Mouse (Mus musculus): ENCODE results near the gene Dis3l2. TPM values are rescaled to one million over a fixed set of nuclear protein-coding genes. Genes with fewer than 3 reads are reported as not detected.

Dis3l2 gene
- polyA plus RNA-seq (2015; fragmentation: Nextera tagmentation; extraction: Ambion mirVana): 42.7 and 45.8 TPM in 2 replicates

DNA sequence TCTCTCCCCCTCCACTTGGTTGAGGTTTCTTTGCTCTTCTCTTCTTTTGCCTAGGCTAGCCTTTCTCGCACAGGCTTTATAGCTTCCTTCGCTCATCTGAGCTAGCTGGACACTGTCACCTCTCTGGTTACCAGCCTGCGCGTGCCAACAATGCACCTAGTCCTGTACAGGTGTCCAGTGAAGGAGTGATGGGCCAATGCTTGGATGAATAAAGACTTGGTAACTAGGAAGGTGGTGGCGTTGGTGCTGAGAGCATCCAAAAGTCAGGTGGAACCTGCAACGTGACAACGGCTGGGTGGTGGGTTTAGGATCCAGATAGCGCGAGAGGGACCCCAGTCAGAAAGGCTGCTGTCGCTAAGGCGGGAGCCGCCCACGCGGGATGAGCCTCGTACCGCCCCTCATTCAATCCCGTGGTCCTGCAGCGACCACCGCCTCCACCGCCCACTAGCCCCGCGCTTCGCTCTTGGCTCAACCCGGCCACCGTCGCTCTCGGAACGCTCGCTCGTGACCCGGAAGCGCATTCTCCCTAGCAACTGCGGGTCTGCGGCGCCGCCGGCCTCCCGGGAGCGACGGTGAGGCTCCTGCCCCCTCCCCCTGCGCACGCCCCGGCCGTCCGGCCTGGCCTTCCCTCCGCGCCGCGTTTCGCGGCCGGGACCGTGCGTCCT lies at the start of gene Dis3l2:
Gene Dis3l2, plus strand, starts transcription at position 509 of the 665 bp plus-strand sequence.
- peak within 1 kb of the TSS; percentile 81 for H3K4me2 ChIP-seq (ENCODE audit: low read length)
- H3K4me1 ChIP-seq (ENCODE audit: control insufficient read depth, insufficient read depth, low read length): peaks cover 19% of the 10 kb centered on the region
- peak within 1 kb of the TSS; percentile 92 for H3K4me3 ChIP-seq (ENCODE audit: low read depth, low read length)
- H3K36me3 ChIP-seq (ENCODE audit: control insufficient read depth, insufficient read depth, low read length): no peaks in the 10 kb centered on the region
- ATAC-seq: peak; percentile 98
- peak within 1 kb of the TSS; percentile 89 for H3K27ac ChIP-seq (ENCODE audit: low read length)
- no peaks in the 10 kb centered on the region for H3K9me3 ChIP-seq (replicated peaks; ENCODE audit: control insufficient read depth, low read length, poor library complexity, severe bottlenecking)
- H3K27me3 ChIP-seq (ENCODE audit: control insufficient read depth, insufficient read depth, low read depth, low read length): no peaks in the 10 kb centered on the region
- WGBS: 3% methylated on average over 54 of the region's 54 CpGs
- peak within 1 kb of the TSS; percentile 92 for H3K9ac ChIP-seq (ENCODE audit: low read depth, low read length)

DNA sequence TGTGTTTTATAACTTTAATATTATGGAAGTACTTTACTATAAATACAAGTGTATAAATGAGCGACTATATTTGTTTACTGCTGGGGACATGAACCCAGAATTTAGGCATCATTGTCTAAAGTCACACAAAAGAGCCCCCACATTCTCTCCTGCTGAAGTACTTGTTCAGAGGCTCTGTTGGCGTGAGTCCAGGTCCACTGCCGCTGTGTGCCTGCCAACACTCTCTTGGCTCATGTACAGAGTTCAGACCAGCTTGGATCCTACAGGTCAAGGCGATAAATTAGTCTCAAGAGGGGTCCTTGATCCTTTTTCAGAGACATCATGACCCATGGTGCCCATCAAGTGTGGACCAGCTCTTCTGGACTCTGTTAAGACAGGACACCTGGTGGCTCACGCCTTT lies 46.5 kb upstream of the Dis3l2 start:
- H3K4me1 ChIP-seq (ENCODE audit: control insufficient read depth, insufficient read depth, low read length): no peaks in the 10 kb centered on the region
- no peak overlapping the region for H3K27ac ChIP-seq (ENCODE audit: low read length)
- no peak overlapping the region for H3K9ac ChIP-seq (ENCODE audit: low read depth, low read length)
- H3K9me3 ChIP-seq (replicated peaks; ENCODE audit: control insufficient read depth, low read length, poor library complexity, severe bottlenecking): no peaks in the 10 kb centered on the region
- ATAC-seq: no peak
- no peak overlapping the region for H3K4me3 ChIP-seq (ENCODE audit: low read depth, low read length)
- no peak overlapping the region for H3K4me2 ChIP-seq (ENCODE audit: low read length)
- H3K36me3 ChIP-seq (ENCODE audit: control insufficient read depth, insufficient read depth, low read length): no peaks in the 10 kb centered on the region
- WGBS: 80% methylated on average over 5 of the region's 5 CpGs
- H3K27me3 ChIP-seq (ENCODE audit: control insufficient read depth, insufficient read depth, low read depth, low read length): no peaks in the 10 kb centered on the region

GRCm38 (mm10) chr1:86665091-86665490 lies 38.5 kb upstream of the Dis3l2 start:
- 87% methylated on average over 2 of the region's 2 CpGs for WGBS

DNA sequence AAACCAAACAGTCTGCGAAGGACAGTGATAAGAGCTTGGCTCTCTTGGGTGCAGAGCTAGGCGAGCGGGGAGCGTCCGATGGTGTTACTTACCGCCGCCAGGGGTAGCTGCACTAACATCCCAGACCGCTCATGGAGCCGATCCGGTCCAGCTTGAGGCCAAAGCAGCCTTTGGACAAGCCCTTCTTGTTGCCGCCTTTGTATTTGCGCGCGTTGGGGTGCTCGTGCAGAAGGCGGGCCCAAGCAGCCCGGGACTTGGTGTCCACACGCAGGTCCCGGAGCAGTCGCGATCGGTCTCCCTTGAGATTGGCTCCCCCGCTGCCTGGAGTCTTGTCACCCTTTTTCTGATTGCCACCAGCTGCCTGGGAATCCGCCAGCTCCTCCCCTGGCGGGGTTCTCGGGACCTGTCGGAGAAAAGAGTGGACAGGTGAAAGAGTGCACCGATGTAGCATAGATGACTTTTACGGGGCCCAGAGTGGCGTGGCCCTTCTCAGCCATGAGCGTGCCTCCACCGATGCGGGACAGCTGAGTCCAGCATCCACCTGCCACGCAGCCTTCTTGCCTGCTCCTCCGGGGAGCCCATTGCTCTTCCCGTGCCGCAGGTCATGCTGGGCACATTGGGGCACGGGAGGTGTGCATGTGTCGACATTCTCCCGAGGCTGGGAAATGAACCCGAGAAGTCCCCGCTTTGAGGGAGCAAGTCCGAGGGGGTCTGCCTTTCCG lies 33.9 kb upstream of the Dis3l2 start:
- Histone ChIP-seq H3K9ac (ENCODE audit: low read depth, low read length) (peak overlapping the region; percentile 71), H3K27me3 (ENCODE audit: control insufficient read depth, insufficient read depth, low read depth, low read length) (peaks cover 13% of the 10 kb centered on the region), H3K9me3 (replicated peaks; ENCODE audit: control insufficient read depth, low read length, poor library complexity, severe bottlenecking) (no peaks in the 10 kb centered on the region), H3K4me2 (ENCODE audit: low read length) (peak overlapping the region; percentile 98), H3K4me1 (ENCODE audit: control insufficient read depth, insufficient read depth, low read length) (peaks cover 5% of the 10 kb centered on the region; the same call in 1 of the 2 replicates), H3K27ac (ENCODE audit: low read length) (peak overlapping the region; percentile 19; the same call in 1 of the 2 replicates), H3K4me3 (ENCODE audit: low read depth, low read length) (peak overlapping the region; percentile 65), H3K36me3 (ENCODE audit: control insufficient read depth, insufficient read depth, low read length) (no peaks in the 10 kb centered on the region)
- ATAC-seq: peak; percentile 75
- under 1% methylated on average over 44 of the region's 44 CpGs for WGBS

More at GRCm38 (mm10) chr1:86665091-86665490, 38.5 kb upstream of the Dis3l2 start:
- H3K27me3 ChIP-seq (ENCODE audit: control insufficient read depth, insufficient read depth, low read depth, low read length): peaks cover 8% of the 10 kb centered on the region
- no peak overlapping the region for H3K27ac ChIP-seq (ENCODE audit: low read length)
- no peak overlapping the region for H3K9ac ChIP-seq (ENCODE audit: low read depth, low read length)
- no peaks in the 10 kb centered on the region for H3K36me3 ChIP-seq (ENCODE audit: control insufficient read depth, insufficient read depth, low read length)
- ATAC-seq: no peak
- H3K4me3 ChIP-seq (ENCODE audit: low read depth, low read length): no peak overlapping the region
- no peak overlapping the region for H3K4me2 ChIP-seq (ENCODE audit: low read length)
- peaks cover 2% of the 10 kb centered on the region; the same call in 1 of the 2 replicates for H3K4me1 ChIP-seq (ENCODE audit: control insufficient read depth, insufficient read depth, low read length)
- H3K9me3 ChIP-seq (replicated peaks; ENCODE audit: control insufficient read depth, low read length, poor library complexity, severe bottlenecking): no peaks in the 10 kb centered on the region

GRCm38 (mm10) chr1:86670279-86671038 lies 33.1 kb upstream of the Dis3l2 start, which contains the start of gene Nppc:
Nppc (minus strand) TSS chr1:86670571.
- peak; percentile 96 for ATAC-seq
- H3K27ac ChIP-seq (ENCODE audit: low read length): peak within 1 kb of the TSS; percentile 19
- 4% methylated on average over 59 of the region's 59 CpGs for WGBS
- H3K4me2 ChIP-seq (ENCODE audit: low read length): peak within 1 kb of the TSS; percentile 98
- peak within 1 kb of the TSS; percentile 71 for H3K9ac ChIP-seq (ENCODE audit: low read depth, low read length)
- H3K36me3 ChIP-seq (ENCODE audit: control insufficient read depth, insufficient read depth, low read length): no peaks in the 10 kb centered on the region
- peak within 1 kb of the TSS; percentile 65 for H3K4me3 ChIP-seq (ENCODE audit: low read depth, low read length)
- no peaks in the 10 kb centered on the region for H3K9me3 ChIP-seq (replicated peaks; ENCODE audit: control insufficient read depth, low read length, poor library complexity, severe bottlenecking)
- peaks cover 13% of the 10 kb centered on the region for H3K27me3 ChIP-seq (ENCODE audit: control insufficient read depth, insufficient read depth, low read depth, low read length)
- H3K4me1 ChIP-seq (ENCODE audit: control insufficient read depth, insufficient read depth, low read length): peaks cover 5% of the 10 kb centered on the region; the same call in 1 of the 2 replicates

GRCm38 (mm10) chr1:86674385-86674784 lies 29.2 kb upstream of the Dis3l2 start:
- H3K4me2 ChIP-seq (ENCODE audit: low read length): no peak overlapping the region
- no peaks in the 10 kb centered on the region for H3K9me3 ChIP-seq (replicated peaks; ENCODE audit: control insufficient read depth, low read length, poor library complexity, severe bottlenecking)
- H3K36me3 ChIP-seq (ENCODE audit: control insufficient read depth, insufficient read depth, low read length): no peaks in the 10 kb centered on the region
- ATAC-seq: no peak
- peaks cover 5% of the 10 kb centered on the region; the same call in 1 of the 2 replicates for H3K4me1 ChIP-seq (ENCODE audit: control insufficient read depth, insufficient read depth, low read length)
- peaks cover 5% of the 10 kb centered on the region for H3K27me3 ChIP-seq (ENCODE audit: control insufficient read depth, insufficient read depth, low read depth, low read length)
- H3K27ac ChIP-seq (ENCODE audit: low read length): no peak overlapping the region
- WGBS: 73% methylated on average over 9 of the region's 9 CpGs
- H3K4me3 ChIP-seq (ENCODE audit: low read depth, low read length): no peak overlapping the region
- H3K9ac ChIP-seq (ENCODE audit: low read depth, low read length): no peak overlapping the region

DNA sequence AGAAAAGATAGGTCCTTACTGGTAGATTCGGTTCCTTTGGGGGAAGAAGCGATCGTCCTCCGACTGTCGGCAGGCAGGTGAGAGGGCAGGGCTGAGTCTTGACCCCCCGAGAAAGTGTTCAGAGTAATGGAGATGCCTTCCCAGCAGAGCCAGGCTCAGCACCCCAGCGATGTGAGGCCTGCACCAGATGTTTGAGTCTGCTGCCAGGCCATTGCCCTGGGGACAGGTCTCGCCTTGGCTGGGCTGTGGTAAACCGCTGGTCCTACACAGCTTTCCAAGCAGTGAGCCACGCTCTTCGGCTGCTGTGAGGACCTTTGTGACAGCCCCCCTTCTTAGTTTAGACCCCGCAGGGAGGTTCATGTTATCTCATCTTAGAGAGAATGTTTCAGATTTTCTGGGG lies 28.5 kb upstream of the Dis3l2 start:
- no peak for ATAC-seq

GRCm38 (mm10) chr1:86677624-86678023 lies 26.0 kb upstream of the Dis3l2 start:
- Histone ChIP-seq H3K27me3 (ENCODE audit: control insufficient read depth, insufficient read depth, low read depth, low read length) (no peaks in the 10 kb centered on the region), H3K9ac (ENCODE audit: low read depth, low read length) (no peak overlapping the region), H3K9me3 (replicated peaks; ENCODE audit: control insufficient read depth, low read length, poor library complexity, severe bottlenecking) (no peaks in the 10 kb centered on the region), H3K27ac (ENCODE audit: low read length) (no peak overlapping the region), H3K4me2 (ENCODE audit: low read length) (no peak overlapping the region), H3K36me3 (ENCODE audit: control insufficient read depth, insufficient read depth, low read length) (no peaks in the 10 kb centered on the region), H3K4me1 (ENCODE audit: control insufficient read depth, insufficient read depth, low read length) (no peaks in the 10 kb centered on the region), H3K4me3 (ENCODE audit: low read depth, low read length) (no peak overlapping the region)
- WGBS: 79% methylated on average over 3 of the region's 3 CpGs
- no peak for ATAC-seq

More for the DNA sequence above, 28.5 kb upstream of the Dis3l2 start:
- Histone ChIP-seq H3K4me2 (ENCODE audit: low read length) (no peak overlapping the region), H3K36me3 (ENCODE audit: control insufficient read depth, insufficient read depth, low read length) (no peaks in the 10 kb centered on the region), H3K9ac (ENCODE audit: low read depth, low read length) (no peak overlapping the region), H3K9me3 (replicated peaks; ENCODE audit: control insufficient read depth, low read length, poor library complexity, severe bottlenecking) (no peaks in the 10 kb centered on the region), H3K27ac (ENCODE audit: low read length) (no peak overlapping the region), H3K4me3 (ENCODE audit: low read depth, low read length) (no peak overlapping the region), H3K27me3 (ENCODE audit: control insufficient read depth, insufficient read depth, low read depth, low read length) (peaks cover 5% of the 10 kb centered on the region; the same call in 1 of the 2 replicates), H3K4me1 (ENCODE audit: control insufficient read depth, insufficient read depth, low read length) (peaks cover 3% of the 10 kb centered on the region; the same call in 1 of the 2 replicates)
- WGBS: 90% methylated on average over 12 of the region's 12 CpGs

Measured in midbrain, embryonic 16.5 days (tissue).